Mouse (Mus musculus) lung, postnatal 36 days (tissue): Measurements from ENCODE around the gene Syt1.

Experiments used
- DNase-seq: peaks from one replicate; pipeline ENCODE4 v3.0.0; 2022; ENCODE audit warnings: mixed read lengths

Syt1 gene

DNA sequence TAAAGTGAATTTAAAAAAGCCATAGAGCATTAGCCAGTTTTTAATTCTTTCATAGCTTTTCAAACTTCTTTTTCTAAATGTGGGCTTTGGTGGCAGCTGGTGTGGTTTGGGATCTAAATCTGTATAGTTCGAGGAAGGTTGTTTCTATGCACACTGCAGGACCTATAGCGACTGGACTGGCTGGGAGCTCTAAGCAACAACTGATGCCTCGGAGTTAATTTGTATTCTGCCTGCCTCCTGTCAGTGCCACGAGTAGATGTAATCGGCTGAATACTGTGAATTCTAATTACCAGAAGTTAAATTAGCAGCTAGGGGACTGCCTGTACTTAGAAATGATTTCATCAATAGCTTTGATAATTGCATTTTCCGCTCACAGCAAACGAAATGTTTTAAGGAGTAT is 374.7 kb downstream of the Syt1 start:
- no peak for DNase-seq

DNA sequence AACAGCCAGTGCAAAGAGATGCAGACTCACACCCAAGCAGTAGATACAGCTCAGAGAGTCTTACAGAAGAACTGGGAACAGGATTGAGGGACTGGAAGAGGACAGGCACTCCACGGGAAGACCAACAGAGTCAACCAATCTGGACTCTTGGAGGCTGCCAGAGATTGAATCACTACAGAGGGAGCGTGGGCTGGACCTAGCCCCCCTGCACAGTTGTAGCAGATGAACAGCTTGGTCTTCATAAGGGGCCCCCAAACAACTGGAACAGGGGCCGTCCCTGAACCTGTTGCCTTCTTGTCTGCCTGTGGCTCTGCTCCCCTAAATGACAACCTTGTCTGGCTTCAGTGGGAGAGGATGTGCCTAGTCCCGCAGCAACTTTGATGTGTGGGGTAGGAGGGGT is 375.2 kb downstream of the Syt1 start:
- no peak for DNase-seq

- DNase-seq, result no peak
Measured at GRCm38 (mm10) chr10:108630841-108631240, 379.9 kb downstream of the Syt1 start.

DNA sequence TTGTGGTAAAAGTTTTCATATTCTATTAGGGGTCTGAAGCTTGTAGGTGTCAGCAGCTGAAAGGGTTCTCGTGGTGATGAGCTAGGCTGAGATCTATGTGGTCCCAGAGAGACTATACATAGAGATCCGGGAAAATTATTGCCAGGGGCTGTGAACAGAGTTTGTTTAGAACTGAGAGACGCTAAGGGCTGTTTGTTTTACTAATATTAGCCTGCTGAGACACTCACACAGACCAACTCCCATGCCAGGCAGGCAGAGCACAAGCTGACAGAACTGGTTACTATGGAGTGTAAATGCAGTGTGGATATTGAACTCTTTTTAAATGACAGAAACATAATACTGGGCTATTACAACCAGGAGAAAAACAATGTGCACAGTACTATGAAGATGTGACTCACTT is 384.4 kb downstream of the Syt1 start:
- no peak for DNase-seq

GRCm38 (mm10) chr10:108623002-108623401 is 387.8 kb downstream of the Syt1 start:
- no peak for DNase-seq

- DNase-seq, result no peak
Measured at GRCm38 (mm10) chr10:108619861-108620260, 390.9 kb downstream of the Syt1 start.

DNA sequence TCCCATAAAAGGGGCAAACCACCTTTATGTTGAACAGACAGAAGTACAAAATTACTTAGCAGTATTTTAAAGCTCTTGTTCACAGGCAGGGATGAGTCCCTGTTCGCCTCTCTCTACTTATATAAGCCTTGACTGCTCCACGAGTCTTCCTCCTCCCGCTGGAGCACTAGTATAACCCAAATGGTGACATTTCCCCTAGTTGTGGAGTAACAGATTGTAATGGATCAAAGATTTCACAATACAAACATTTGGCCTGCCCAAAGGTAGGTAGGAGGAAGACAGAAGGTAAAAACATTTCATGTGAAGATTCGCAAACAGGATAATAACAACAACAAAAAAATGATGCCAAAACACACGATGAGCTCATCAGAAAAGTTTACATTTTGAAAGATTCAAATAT is 391.6 kb downstream of the Syt1 start:
- no peak for DNase-seq

- DNase-seq, result no peak
Measured at GRCm38 (mm10) chr10:108610057-108610644, 400.6 kb downstream of the Syt1 start.

DNA sequence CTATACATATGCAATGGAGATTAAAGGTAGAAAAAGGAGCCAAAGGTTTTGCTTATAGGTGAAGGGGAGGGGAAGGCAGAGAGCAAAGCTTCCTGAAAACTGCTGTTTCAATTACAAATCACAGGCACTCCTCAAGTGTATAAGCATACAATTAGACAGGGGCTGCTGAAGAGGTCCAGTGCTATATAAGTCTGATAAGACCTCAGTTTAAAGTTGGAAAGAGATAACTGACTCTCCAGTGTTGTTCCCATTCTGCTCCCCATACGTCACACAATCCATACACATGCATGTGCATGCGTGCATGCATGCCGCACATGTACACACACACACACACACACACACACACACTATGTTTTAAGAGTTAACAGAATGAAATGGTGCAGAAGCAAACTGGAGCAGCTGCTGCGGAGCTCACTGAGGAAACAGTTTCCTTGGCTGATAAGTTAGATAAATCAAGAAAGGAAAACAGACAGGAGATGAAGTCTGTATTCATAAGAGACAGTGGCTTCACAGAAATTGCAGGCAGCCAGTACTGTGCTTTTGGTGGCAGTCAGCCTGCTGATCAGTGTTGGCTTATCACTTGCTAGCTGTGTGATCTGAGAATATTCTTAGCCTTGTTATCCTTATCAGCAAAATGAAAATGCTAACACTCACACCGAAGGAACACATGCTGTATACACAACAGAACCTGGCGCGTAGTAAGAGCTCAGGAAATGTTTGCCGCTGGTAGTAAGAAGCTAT is 408.9 kb downstream of the Syt1 start:
- no peak for DNase-seq

GRCm38 (mm10) chr10:108600693-108601092 is 410.1 kb downstream of the Syt1 start:
- no peak for DNase-seq

GRCm38 (mm10) chr10:108597385-108597784 is 413.4 kb downstream of the Syt1 start:
- no peak for DNase-seq

DNA sequence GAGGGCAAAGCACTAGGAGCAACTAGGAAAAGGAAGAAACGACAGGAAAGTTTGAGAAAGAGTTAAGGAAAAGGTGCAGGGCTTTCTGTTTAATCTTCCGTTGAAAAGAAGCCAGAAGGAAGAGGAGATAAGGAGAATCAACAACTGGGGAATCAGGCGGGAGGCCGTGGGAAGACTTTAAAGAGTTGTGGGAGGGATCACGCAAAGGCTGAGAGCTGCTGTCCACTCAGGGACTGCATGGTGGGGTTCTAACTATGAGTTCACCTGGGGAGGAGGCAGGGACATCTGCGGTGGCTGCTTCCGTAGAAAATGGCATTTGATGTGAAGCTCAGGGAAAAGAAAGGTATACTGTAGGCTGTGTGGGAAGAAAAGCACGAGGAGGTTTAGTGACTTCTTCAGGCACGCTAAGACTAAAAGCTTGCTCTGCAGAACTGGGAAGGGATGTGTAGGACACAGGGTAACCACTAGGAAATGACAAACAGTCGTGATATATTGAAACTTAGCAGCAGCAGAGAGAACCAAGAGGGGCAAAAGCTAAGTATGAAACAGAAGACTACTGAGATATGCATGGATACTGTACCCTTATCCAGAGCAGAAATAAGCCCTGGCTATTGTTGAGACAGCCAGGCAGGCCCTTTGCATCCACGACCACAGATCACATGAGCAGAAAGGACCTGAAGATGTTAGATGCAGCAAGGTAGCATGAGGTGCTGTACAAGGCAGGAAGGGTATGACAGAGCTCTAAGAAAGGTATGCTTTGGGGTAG is 414.4 kb downstream of the Syt1 start:
- DNase-seq, result no peak

DNA sequence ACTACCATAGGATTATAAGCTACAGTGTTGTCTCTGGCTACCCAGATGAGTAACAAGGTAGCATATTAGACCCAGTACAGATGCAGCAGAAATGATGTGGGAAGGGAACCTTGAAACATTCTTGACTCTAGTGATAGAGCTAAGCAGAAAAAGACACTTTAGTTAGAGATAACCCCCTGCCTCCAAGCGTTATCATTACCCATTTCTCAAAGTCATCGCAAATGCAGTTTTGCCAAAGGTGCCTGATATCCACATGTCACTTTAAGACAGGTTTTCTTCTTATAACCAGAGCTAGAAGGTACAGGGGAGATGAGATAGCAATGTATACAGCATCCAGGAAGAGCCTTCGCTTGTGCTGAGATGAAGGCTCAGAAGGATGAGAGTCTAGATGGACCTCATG is 421.4 kb downstream of the Syt1 start:
- DNase-seq, result no peak

GRCm38 (mm10) chr10:108588924-108589323 is 421.9 kb downstream of the Syt1 start:
- no peak for DNase-seq

DNA sequence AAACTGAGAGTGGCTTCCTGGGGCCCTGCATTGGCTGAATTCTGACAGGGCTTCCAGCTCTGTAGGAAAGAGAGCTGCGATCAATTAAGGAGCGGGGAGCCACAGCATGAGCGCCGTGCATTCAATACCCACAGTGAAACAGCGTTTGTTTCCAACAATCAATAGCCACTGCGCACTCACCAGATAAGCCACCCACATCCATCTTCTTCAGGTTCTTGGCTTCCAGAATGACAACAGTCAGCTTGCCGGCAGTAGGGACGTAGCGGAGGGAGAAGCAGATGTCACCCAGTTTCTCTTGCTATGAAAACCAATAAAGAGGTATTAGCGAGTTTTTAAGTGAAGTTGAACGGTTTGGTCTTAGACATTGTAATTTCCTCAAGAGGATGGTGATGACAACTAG is 427.1 kb downstream of the Syt1 start:
- DNase-seq, result no peak

DNA sequence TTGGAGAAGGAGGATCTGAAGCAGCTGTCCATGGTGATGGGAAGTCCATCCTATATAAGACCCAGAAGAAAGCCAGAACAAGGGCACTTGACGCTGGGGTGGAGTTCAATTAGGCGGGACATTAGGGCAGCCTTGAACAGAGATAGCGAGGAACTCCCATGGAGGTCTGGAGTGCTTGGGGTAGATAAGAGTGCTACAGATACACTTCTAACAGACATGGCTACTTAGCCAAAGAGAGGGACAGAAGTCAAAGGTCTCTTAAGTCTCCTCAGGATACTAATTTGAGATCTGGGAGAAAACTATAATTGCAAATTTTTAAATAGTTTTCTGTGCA is 428.4 kb downstream of the Syt1 start:
- no peak for DNase-seq

DNA sequence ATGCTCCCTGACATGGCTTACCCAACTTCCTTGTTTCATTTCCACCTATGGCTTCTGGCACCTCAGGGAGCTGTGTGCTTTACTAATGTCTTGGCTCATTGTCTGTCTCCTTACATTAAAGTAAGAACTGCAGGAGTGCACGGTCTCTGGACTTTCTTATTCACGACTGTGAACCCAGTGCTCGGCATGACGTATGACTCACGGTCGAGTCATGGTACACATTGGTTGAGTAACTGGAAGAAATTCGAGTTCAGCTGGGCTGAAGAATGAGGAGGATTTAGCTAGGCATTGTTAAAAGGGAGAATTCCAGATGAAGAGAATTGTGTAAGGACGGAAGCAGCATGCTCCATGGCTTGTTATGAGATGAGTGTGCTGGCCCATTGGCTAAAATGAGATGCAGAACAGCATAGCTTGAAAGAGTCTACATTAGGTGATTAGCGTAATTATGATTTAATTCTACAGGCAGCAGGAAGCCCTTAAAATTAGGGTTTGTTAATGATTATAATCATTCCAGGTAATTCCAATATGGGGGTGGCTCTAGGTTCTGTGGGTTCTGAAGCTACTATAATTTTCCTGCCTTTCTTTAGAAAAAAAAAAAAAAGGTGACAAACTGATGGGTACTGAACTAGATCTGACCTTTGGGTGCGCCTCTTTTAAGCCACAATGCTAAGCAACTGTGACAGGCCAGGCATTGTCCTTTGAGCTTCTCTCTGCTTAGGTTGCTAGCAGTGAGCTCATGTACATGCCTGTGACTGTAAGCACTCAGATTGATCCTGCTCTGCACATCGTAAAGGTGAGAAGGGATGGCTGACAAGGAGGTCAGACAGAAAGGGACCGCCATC is 429.0 kb downstream of the Syt1 start:
- DNase-seq, result no peak

- DNase-seq, result peak; percentile 1
Measured at GRCm38 (mm10) chr10:108580786-108581420, 429.9 kb downstream of the Syt1 start.

GRCm38 (mm10) chr10:108579396-108579795 is 431.4 kb downstream of the Syt1 start:
- no peak for DNase-seq

DNA sequence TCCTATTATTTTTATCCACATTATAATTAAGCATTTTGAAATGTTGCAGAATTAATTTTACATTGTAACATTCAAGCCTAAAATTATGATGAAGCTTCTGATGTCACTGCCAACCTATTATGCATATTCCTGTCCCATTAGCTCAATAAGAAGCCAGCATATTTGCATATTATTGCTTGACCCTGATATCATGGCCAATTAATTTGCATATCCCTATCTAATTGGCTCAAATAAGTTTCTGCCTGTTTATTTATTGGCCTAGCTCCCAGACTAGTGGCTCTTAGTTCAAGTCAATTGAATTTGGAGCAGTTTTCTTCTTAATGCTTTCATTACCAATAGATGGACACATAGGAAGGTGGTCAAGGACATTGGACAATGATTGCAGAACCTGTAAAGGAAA is 433.2 kb downstream of the Syt1 start:
- no peak for DNase-seq

GRCm38 (mm10) chr10:108572764-108573163 is 438.0 kb downstream of the Syt1 start:
- no peak for DNase-seq

DNA sequence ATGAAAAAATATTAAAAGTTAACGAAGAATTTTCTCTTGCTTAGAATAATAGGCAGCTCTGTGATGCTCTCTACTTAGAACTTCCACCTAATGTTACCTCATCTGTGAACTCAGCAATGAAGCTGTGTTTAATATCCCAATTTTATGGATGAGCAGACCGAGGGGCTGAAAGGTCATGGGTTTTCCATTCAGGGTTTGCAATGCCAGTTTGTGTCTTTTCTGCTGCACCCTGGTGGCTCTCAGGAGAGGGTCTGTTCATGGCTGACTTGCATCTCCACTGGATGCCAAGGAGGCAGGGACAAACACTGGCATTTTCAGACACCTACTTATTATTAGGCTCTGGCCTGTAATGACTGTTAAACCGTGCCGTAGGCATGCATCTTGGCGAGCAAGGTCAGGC is 439.7 kb downstream of the Syt1 start:
- no peak for DNase-seq
